Mouse (Mus musculus) lung, embryonic 16.5 days (tissue): ENCODE measurements around the gene Oaz1. TPM values are rescaled to one million over a fixed set of nuclear protein-coding genes. Genes with fewer than 3 reads are reported as not detected.

Experiments
- ATAC-seq: fragments of 200-750 bp; cut with Nextera tagmentation; 2 replicates; pipeline ENCODE4 v1.8.0; 2017; ENCODE audit warnings: low read depth, mild to moderate bottlenecking, moderate library complexity
- H3K27ac ChIP-seq: fragments of 300-500 bp; sonication (generic); 2 replicates; pipeline ENCODE4 v1.5.1; 2014; ENCODE audit warnings: mild to moderate bottlenecking, control low read depth, low read length
- H3K27me3 ChIP-seq: fragments of 300-500 bp; sonication (generic); 2 replicates; pipeline ENCODE4 v1.6.1; 2014; ENCODE audit warnings: low read depth, low read length, mixed read lengths; ENCODE audit not compliant: control insufficient read depth, insufficient read depth
- H3K36me3 ChIP-seq: fragments of 300-500 bp; sonication (generic); 2 replicates; pipeline ENCODE4 v1.6.1; 2014; ENCODE audit warnings: low read length; ENCODE audit not compliant: control insufficient read depth, insufficient read depth
- H3K4me1 ChIP-seq: fragments of 300-500 bp; sonication (generic); replicated peaks from 2 replicates; pipeline ENCODE4 v1.6.1; 2014; ENCODE audit warnings: low read length, mixed read lengths; ENCODE audit not compliant: control insufficient read depth, insufficient read depth
- H3K4me2 ChIP-seq: fragments of 300-500 bp; sonication (generic); 2 replicates; pipeline ENCODE4 v1.6.1; 2014; ENCODE audit warnings: low read depth, low read length, control low read depth
- H3K4me3 ChIP-seq: fragments of 300-500 bp; sonication (generic); 2 replicates; pipeline ENCODE4 v1.5.1; 2014; ENCODE audit warnings: mild to moderate bottlenecking, low read length, control low read depth
- H3K9ac ChIP-seq: fragments of 300-500 bp; sonication (generic); 2 replicates; pipeline ENCODE4 v1.6.1; 2014; ENCODE audit warnings: low read length, control low read depth
- H3K9me3 ChIP-seq: fragments of 300-500 bp; sonication (generic); 2 replicates; pipeline ENCODE4 v1.6.1; 2016; ENCODE audit warnings: low read length; ENCODE audit not compliant: control insufficient read depth
- whole genome bisulfite sequencing: fragments of 180-500 bp; shearing (Covaris S2); extraction: QIAGEN DNeasy Blood & Tissue Kit; methylation state at CpG from one replicate; pipeline ENCODE4 v1.1.7; 2014; 5-methylcytosine and 5-hydroxymethylcytosine counted together
- polyA plus RNA-seq: library from polyadenylated mRNA; unstranded; fragments of >200 nt; fragmentation: Nextera tagmentation; extraction: Ambion mirVana; gene quantifications from 2 replicates; pipeline ENCODE4 v1.2.1, GENCODE M21; 2015

The Oaz1 gene
- polyA plus RNA-seq, 1 experiment from 2014 or later: 1,799 TPM

DNA sequence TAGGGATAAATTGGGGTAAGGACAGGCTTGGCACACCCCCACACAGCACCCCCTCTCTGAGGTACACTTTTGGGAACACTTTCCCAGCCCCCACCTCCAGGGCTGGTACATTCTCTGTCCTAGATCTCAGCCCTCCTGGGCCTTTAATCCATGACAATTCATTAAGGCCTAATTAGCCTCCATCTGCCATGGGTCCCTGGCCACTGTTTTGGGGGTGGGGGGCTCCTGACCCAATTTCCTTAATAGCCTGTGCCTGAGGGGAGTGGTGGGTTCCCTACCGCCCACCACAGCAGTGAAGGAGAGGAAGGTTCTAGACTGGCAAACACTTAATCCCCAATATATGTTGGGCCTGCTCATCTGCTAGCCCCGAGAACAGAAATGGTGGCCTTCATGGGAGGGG, 15.2 kb downstream of the Oaz1 start:
- Histone ChIP-seq H3K27me3 (peaks cover 41% of the 10 kb centered on the region), H3K9me3 (no peaks in the 10 kb centered on the region), H3K27ac (no peak overlapping the region), H3K36me3 (no peaks in the 10 kb centered on the region), H3K4me2 (no peak overlapping the region), H3K4me1 (no peaks in the 10 kb centered on the region; the same call in 1 of the 2 replicates), H3K4me3 (no peak overlapping the region), H3K9ac (no peak overlapping the region)
- 76% methylated on average over 2 of the region's 2 CpGs for WGBS
- no peak for ATAC-seq

DNA sequence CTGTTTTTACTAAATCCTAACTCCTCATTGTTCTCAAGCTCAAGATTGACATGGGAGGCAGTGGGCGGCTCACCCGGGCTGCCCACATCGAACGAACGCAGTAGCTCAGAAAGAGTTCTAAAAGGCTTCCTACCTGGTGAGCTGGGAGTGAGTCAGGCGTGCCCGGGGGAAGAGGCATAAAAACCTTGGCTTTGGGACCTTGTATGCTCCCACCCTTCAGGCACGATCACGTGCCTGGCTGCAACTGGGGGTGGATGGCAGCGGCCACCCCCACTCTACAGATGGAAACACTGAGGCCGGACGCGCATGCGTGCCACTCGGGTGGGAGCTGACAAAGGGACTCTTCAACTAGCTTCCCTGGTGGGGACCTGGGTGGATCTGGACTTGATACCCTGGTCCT, 15.9 kb downstream of the Oaz1 start:
- no peak for ATAC-seq
- no peaks in the 10 kb centered on the region for H3K36me3 ChIP-seq
- H3K9me3 ChIP-seq: no peaks in the 10 kb centered on the region
- no peaks in the 10 kb centered on the region; the same call in 1 of the 2 replicates for H3K4me1 ChIP-seq
- H3K27me3 ChIP-seq: peaks cover 37% of the 10 kb centered on the region
- no peak overlapping the region for H3K27ac ChIP-seq
- no peak overlapping the region for H3K4me3 ChIP-seq
- H3K4me2 ChIP-seq: no peak overlapping the region
- H3K9ac ChIP-seq: no peak overlapping the region
- WGBS: 78% methylated on average over 15 of the region's 15 CpGs

DNA sequence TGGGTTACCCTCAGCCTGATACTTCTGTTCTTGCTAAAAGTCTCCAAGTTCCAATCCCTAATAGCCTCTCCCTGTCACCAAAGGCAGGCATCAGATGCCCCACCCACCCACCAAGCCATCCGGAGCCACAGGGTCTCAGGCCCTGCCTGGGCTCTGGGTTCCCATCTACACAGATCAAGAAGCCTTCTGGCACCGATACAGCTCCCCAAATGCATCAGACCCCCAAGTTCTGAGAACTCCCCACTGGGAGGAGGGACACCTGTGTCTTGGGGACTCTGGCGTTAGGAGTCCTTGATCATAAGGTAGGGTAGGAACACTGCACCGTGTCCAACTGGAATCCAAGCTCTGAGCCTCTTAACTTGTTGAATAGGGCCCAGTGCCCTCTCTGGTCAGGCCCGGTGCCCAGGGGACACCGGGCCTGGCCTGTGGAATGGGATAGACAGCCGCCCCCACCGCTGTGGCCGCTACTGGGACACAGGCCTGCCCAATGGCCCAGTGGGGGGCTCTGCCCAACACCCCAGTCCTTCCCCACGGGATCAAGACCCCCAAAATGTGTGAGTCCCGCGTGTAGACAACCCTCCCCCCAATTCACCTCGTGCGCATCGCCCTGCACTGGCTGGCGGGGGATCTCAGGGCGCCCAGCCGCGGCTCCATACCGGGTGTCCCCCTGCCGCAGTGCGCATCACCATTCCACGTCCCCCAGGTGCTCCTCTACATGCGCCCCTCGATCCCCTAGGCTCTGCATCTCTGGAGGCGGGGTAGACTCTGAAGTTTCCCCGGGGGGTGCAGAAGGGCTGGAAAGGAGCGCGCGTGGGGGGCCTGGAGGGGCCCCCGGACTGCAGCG, 16.9 kb downstream of the Oaz1 start:
- H3K4me2 ChIP-seq: peak overlapping the region; percentile 66
- no peak overlapping the region for H3K27ac ChIP-seq
- WGBS: 9% methylated on average over 32 of the region's 32 CpGs
- H3K4me1 ChIP-seq: no peaks in the 10 kb centered on the region; the same call in 1 of the 2 replicates
- ATAC-seq: no peak
- peak overlapping the region; percentile 43 for H3K9ac ChIP-seq
- H3K9me3 ChIP-seq: no peaks in the 10 kb centered on the region
- H3K36me3 ChIP-seq: no peaks in the 10 kb centered on the region
- peaks cover 37% of the 10 kb centered on the region for H3K27me3 ChIP-seq
- H3K4me3 ChIP-seq: peak overlapping the region; percentile 43

- H3K9ac ChIP-seq: peak within 1 kb of the TSS; percentile 43
- no peak for ATAC-seq
- H3K36me3 ChIP-seq: no peaks in the 10 kb centered on the region
- peaks cover 37% of the 10 kb centered on the region for H3K27me3 ChIP-seq
- WGBS: 5% methylated on average over 33 of the region's 51 CpGs
- H3K9me3 ChIP-seq: no peaks in the 10 kb centered on the region
- no peak within 1 kb of the TSS for H3K27ac ChIP-seq
- peak within 1 kb of the TSS; percentile 66 for H3K4me2 ChIP-seq
- no peaks in the 10 kb centered on the region; the same call in 1 of the 2 replicates for H3K4me1 ChIP-seq
- peak within 1 kb of the TSS; percentile 43 for H3K4me3 ChIP-seq
These were observed 17.6 kb downstream of the Oaz1 start, which contains the start of gene Lingo3 for GRCm38 (mm10) chr10:80843931-80844547. Gene Lingo3, minus strand, starts transcription at chr10:80844039.

DNA sequence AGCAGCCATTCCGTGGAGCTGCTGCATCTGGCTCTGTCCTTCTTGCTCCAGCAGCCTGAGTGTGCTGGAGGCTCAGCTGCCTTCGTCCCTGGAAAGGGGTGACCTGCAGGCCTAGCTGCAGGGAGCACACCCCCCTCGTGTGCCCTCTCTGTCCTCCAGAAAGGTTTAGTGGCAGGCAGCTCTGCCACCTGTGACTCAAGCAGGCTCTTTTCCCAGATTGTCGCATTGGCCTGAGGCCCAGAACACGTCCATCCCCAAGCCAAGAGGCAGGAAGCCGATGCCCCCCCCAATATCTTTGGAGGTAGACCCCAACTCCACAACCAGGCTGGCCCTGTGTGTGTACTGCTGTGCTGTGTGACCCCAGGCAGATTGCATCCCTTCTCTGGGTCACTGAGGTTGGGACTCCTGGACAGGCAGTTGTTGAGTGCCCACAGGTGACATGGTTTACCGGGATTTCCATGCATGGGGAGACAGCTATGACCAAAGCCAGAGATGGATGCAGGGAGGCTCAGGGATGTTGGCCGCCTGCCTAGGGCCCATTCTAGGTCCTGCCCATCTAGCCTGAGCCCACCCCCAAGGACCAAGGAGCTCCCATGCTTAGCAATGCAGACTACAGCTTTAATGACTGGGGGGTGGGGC, 18.7 kb downstream of the Oaz1 start:
- no peak for ATAC-seq
- Histone ChIP-seq H3K36me3 (no peaks in the 10 kb centered on the region), H3K27ac (no peak overlapping the region), H3K9me3 (no peaks in the 10 kb centered on the region), H3K4me3 (no peak overlapping the region), H3K4me1 (no peaks in the 10 kb centered on the region; the same call in 1 of the 2 replicates), H3K4me2 (no peak overlapping the region), H3K27me3 (peaks cover 37% of the 10 kb centered on the region), H3K9ac (no peak overlapping the region)
- 50% methylated on average over 8 of the region's 8 CpGs for WGBS

- H3K4me2 ChIP-seq: no peak overlapping the region
- no peak overlapping the region for H3K9ac ChIP-seq
- ATAC-seq: no peak
- no peaks in the 10 kb centered on the region for H3K36me3 ChIP-seq
- no peak overlapping the region for H3K27ac ChIP-seq
- no peak overlapping the region for H3K4me3 ChIP-seq
- no peaks in the 10 kb centered on the region; the same call in 1 of the 2 replicates for H3K4me1 ChIP-seq
- no peaks in the 10 kb centered on the region for H3K9me3 ChIP-seq
- peaks cover 37% of the 10 kb centered on the region for H3K27me3 ChIP-seq
- 64% methylated on average over 12 of the region's 12 CpGs for whole genome bisulfite sequencing
These were observed 19.3 kb downstream of the Oaz1 start for GRCm38 (mm10) chr10:80845732-80846131.

- WGBS: 2% methylated on average over 10 of the region's 10 CpGs
- Histone ChIP-seq H3K36me3 (peaks cover 12% of the 10 kb centered on the region), H3K9me3 (no peaks in the 10 kb centered on the region), H3K27me3 (peaks cover 19% of the 10 kb centered on the region), H3K4me3 (no peak overlapping the region), H3K9ac (no peak overlapping the region), H3K4me1 (no peaks in the 10 kb centered on the region; the same call in 1 of the 2 replicates), H3K4me2 (no peak overlapping the region), H3K27ac (no peak overlapping the region)
- ATAC-seq: peak; percentile 57; the same call in 1 of the 2 replicates
These were observed 22.1 kb downstream of the Oaz1 start for GRCm38 (mm10) chr10:80848571-80848970.

DNA sequence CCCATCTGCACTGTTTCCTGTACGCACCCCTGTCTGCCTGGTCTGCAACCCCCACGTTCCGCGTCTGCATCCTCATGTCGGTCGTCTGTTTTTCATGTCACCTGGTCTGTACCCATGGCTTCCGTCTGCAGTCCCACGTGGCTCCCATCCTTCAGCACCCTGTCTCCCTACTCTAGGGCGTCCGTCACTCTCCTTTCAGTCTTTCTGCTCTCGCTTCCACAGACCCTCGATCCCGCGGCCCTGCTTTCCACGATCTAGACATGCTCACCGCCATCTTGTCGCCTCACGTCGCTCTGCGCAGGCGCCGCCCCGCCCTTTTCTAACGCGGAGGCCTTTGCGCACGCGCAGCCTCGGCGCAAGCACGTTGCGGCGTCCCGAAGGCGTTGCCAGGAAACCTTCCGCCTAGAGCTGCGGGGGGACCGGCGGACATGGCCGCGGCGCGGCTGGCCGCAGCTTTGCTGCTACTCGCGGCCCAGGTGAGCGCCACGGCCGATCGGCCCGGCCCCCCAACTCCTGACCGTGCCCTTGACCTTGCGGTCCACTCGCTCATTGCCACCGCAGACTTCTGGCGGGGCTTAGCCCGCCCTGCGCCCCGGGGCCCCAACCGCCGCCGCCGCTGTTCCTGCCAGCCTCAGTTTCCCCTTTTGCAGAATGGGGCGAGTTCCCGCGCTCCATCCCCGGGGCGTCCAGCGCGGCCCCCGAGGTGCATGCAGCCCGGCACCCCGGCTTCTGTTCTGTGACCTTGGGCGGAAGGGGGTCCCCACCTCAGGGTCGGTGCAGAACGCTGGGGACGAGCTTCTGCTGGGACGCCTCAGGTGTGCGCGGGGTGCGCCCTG, 28.7 kb downstream of the Oaz1 start, which contains the start of the genes Lsm7 and Sppl2b:
Lsm7 (minus strand) TSS at position 297 of the 836 bp plus-strand sequence.
Sppl2b (plus strand) TSS at position 363 of the 836 bp plus-strand sequence.
- peak within 1 kb of the TSS; percentile 25 for H3K27ac ChIP-seq
- under 1% methylated on average over 76 of the region's 81 CpGs for WGBS

More for the DNA sequence above, 28.7 kb downstream of the Oaz1 start, which contains the start of the genes Lsm7 and Sppl2b:
- H3K27me3 ChIP-seq: no peaks in the 10 kb centered on the region
- no peaks in the 10 kb centered on the region for H3K9me3 ChIP-seq
- H3K4me1 ChIP-seq: peaks cover 27% of the 10 kb centered on the region
- peaks cover 12% of the 10 kb centered on the region for H3K36me3 ChIP-seq
- peak; percentile 88 for ATAC-seq
- H3K9ac ChIP-seq: peak within 1 kb of the TSS; percentile 92
- H3K4me2 ChIP-seq: peak within 1 kb of the TSS; percentile 100
- H3K4me3 ChIP-seq: peak within 1 kb of the TSS; percentile 94
